Mouse (Mus musculus): Measurements from ENCODE around the gene Slfn5. TPM values are rescaled to one million over a fixed set of nuclear protein-coding genes. Genes with fewer than 3 reads are reported as not detected.

Slfn5 gene
- 7.9 and 10.0 TPM in 2 replicates for polyA plus RNA-seq (2015; fragmentation: Nextera tagmentation; extraction: Ambion mirVana)

GRCm38 (mm10) chr11:82950736-82951481, at the start of gene Slfn5:
TSS of gene Slfn5 (plus strand) at chr11:82951349.

GRCm38 (mm10) chr11:82907651-82908607, 43.2 kb upstream of the Slfn5 start, which contains the start of gene Nle1:
TSS of gene Nle1 (minus strand) at chr11:82908411.

DNA sequence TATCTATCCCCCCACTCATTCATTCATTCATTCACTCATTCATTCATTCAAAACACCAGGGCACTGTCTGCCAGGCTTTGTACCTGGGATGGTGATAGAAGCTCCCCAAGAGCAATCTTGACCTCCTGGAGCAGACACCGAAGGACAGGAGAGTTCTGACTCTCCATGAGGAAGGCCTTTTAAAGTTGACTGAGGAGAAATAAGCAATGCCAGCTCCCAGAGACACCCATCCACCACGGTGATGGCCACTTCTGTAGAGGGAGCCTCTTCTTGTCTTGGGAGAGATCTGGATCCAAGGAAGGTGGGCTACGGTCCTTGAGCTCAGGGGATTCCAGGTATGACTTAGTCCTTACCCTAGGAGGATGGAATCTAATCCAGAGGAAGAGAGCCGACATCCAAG, 40.9 kb upstream of the Slfn5 start, which contains the start of gene Unc45b:
Unc45b (plus strand) TSS at position 301 of the 400 bp plus-strand sequence.

GRCm38 (mm10) chr11:82991469-82992166, 40.5 kb downstream of the Slfn5 start, which contains the start of gene Slfn9:
TSS of gene Slfn9 (minus strand) at chr11:82991830.

Small RNA genes lying within 50 kb of the gene (microRNA-seq; reads per million reads assigned to microRNA genes)
- gene Mir7679: 0 reads per million in 2 experiments

Other genes starting within 250 kb of the Slfn5 start
- gene Cct6b, start 187.0 kb upstream of the Slfn5 start, polyA plus RNA-seq (2015; fragmentation: Nextera tagmentation; extraction: Ambion mirVana): 0.26 and 0.28 TPM in 2 replicates
- gene Zfp830, start 187.0 kb upstream of the Slfn5 start, polyA plus RNA-seq (2015; fragmentation: Nextera tagmentation; extraction: Ambion mirVana): 20.0 and 21.0 TPM in 2 replicates
- gene Lig3, start 170.2 kb upstream of the Slfn5 start, polyA plus RNA-seq (2015; fragmentation: Nextera tagmentation; extraction: Ambion mirVana): 8.9 and 10.4 TPM in 2 replicates
- gene Rffl, start 80.1 kb upstream of the Slfn5 start, polyA plus RNA-seq (2015; fragmentation: Nextera tagmentation; extraction: Ambion mirVana): 3.3 and 4.0 TPM in 2 replicates
- 8.1 and 9.9 TPM in 2 replicates for gene Rad51d, start 60.7 kb upstream of the Slfn5 start, polyA plus RNA-seq (2015; fragmentation: Nextera tagmentation; extraction: Ambion mirVana)
- 0.42 and 0.44 TPM in 2 replicates for gene Fndc8, start 59.2 kb upstream of the Slfn5 start, polyA plus RNA-seq (2015; fragmentation: Nextera tagmentation; extraction: Ambion mirVana)
- gene Nle1, start 42.9 kb upstream of the Slfn5 start, polyA plus RNA-seq (2015; fragmentation: Nextera tagmentation; extraction: Ambion mirVana): 10.8 and 14.6 TPM in 2 replicates
- 105 and 118 TPM in 2 replicates for gene Unc45b, start 40.8 kb upstream of the Slfn5 start, polyA plus RNA-seq (2015; fragmentation: Nextera tagmentation; extraction: Ambion mirVana)
- 2.9 and 3.7 TPM in 2 replicates for gene Slfn9, start 40.5 kb downstream of the Slfn5 start, polyA plus RNA-seq (2015; fragmentation: Nextera tagmentation; extraction: Ambion mirVana)
- gene Slfn8, start 69.5 kb downstream of the Slfn5 start, polyA plus RNA-seq (2015; fragmentation: Nextera tagmentation; extraction: Ambion mirVana): 0.58 and 0.71 TPM in 2 replicates
- gene Slfn2, start 113.8 kb downstream of the Slfn5 start, polyA plus RNA-seq (2015; fragmentation: Nextera tagmentation; extraction: Ambion mirVana): 5.7 and 8.7 TPM in 2 replicates
- 0.67 and 0.82 TPM in 2 replicates for gene Slfn1, start 165.5 kb downstream of the Slfn5 start, polyA plus RNA-seq (2015; fragmentation: Nextera tagmentation; extraction: Ambion mirVana)
- gene Slfn4, start 223.8 kb downstream of the Slfn5 start, polyA plus RNA-seq (2015; fragmentation: Nextera tagmentation; extraction: Ambion mirVana): 0.10 and 0.27 TPM in 2 replicates
- 0.40 and 0.51 TPM in 2 replicates for gene Slfn3, start 240.0 kb downstream of the Slfn5 start, polyA plus RNA-seq (2015; fragmentation: Nextera tagmentation; extraction: Ambion mirVana)